Mouse (Mus musculus): ENCODE measurements at regions not wholly inside any gene's neighbourhood (a gene's known extent, or its start where the extent isn't known, plus 50 kb on each side); places are given as distances from the start of the nearest gene placed in this dataset.

DNA sequence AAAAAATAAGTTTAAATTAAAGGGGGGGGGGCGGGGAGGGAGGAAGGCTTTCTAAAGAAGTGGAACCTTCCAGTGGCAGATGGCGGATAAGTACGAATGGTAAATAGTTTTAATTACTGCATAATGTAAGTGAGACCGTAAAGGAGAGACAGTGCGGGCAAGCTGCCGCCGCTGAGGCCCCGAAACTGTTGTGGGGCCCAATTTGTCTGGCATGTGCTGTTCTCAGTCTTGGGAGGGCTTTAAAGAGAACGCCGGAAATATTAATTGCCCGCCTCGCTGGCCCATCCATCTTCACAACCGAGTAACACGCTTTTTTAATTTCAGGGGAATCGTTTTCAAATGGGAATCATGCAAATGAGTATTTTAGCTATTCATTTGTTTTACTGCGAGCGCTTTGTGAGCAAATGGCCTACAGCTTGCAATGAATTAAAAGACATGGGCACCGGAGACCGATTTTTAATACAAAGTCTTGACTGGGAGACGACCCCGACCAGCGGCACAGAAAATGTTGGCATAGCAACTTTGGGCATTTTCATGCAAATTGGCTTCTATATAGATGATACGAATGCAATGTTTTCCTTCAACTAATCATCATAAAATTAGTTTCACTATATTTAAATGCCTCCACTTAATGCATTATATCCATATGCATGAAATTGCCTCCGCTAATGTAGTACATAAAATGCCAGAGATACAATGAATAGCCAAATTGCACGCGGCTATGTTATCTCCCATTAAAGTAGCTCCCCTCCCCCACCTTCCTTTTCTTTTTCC lies 122.9 kb upstream of the Smad3 start:
- 29% methylated on average over 26 of the region's 26 CpGs for WGBS
- no peaks in the 10 kb centered on the region for H3K36me3 ChIP-seq (ENCODE audit: control insufficient read depth, insufficient read depth, low read length)
- H3K9ac ChIP-seq (ENCODE audit: low read depth, low read length) = peak overlapping the region; percentile 41; the same call in 1 of the 2 replicates
- DNase-seq (ENCODE audit: low spot score) (peak; percentile 45), ATAC-seq (ENCODE audit: low read depth) (no peak)
- H3K4me1 ChIP-seq (ENCODE audit: control insufficient read depth, insufficient read depth, low read length) = peaks cover 29% of the 10 kb centered on the region
- H3K27ac ChIP-seq (replicated peaks; ENCODE audit: low read depth, low read length) = no peak overlapping the region
- no peaks in the 10 kb centered on the region for H3K9me3 ChIP-seq (ENCODE audit: control insufficient read depth, low read length)
- H3K4me2 ChIP-seq (ENCODE audit: low read depth, low read length) = peak overlapping the region; percentile 52
- no peaks in the 10 kb centered on the region for H3K27me3 ChIP-seq (replicated peaks; ENCODE audit: control insufficient read depth, insufficient read depth, low read length)
- peak overlapping the region; percentile 21 for H3K4me3 ChIP-seq (ENCODE audit: low read depth, low read length)

DNA sequence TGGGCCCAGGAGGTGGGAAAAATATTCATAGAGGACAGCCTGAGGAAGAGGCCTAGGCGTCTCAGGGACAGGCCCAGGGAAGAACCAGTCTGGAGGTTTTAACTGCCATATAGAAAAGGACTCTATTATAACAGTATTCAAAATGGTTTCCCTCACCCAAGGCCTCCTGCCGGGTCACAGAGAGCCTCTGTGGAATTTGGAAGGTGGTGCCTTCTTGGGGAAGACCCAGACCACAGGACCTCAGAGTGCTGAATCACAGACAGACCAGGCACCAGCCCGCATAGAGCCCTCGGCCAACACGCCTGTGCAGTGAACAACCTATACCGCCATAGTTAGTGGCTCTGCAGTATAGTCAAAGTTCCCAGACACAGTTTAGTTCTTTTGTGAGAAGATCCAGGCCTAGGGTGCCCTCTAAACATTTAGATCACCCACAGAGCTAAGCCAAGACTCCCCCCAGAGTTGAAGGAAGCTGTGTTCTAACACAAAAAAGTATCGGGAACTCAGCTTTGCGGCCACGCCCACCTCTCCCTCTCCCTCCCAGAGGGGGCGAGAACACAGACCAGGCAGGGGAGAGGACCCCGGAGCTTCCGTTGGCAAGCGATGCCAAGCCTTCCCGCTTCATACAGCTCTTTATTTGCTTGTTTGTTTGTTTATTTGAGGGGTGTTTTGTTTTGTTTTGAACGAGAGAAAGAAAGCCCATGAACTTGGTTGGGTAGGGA lies 122.1 kb upstream of the Smad3 start:
- peak overlapping the region; percentile 23; the same call in 1 of the 2 replicates for H3K27ac ChIP-seq (replicated peaks; ENCODE audit: low read depth, low read length)
- peak; percentile 57 for DNase-seq (ENCODE audit: low spot score)

DNA sequence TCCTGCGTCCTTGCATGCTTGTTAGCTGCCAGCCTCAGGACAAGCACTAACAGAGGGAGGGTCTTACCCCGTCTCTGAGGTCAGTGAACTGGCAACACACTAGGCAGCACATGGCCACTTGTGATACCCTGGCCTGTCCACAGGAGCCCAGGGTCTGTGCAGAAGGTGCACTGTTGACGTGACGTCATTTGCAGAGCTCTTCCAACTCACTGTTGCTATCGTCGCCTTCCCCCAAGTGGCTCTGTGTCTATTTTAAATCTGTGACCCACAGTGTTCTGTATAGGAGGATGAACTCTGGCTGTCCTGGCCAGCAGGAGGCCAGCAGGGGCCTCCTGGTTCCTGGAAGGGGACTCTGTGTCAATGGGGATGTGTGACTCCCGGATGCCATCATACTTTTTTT lies 120.1 kb upstream of the Smad3 start:
- DNase-seq (ENCODE audit: low spot score) = no peak
- Histone ChIP-seq H3K4me3 (ENCODE audit: low read depth, low read length) (no peak overlapping the region), H3K27me3 (replicated peaks; ENCODE audit: control insufficient read depth, insufficient read depth, low read length) (no peaks in the 10 kb centered on the region), H3K4me1 (ENCODE audit: control insufficient read depth, insufficient read depth, low read length) (peaks cover 29% of the 10 kb centered on the region), H3K9me3 (ENCODE audit: control insufficient read depth, low read length) (no peaks in the 10 kb centered on the region), H3K27ac (replicated peaks; ENCODE audit: low read depth, low read length) (no peak overlapping the region), H3K4me2 (ENCODE audit: low read depth, low read length) (no peak overlapping the region), H3K36me3 (ENCODE audit: control insufficient read depth, insufficient read depth, low read length) (no peaks in the 10 kb centered on the region), H3K9ac (ENCODE audit: low read depth, low read length) (no peak overlapping the region)
- no peak for ATAC-seq (ENCODE audit: low read depth)
- WGBS = 73% methylated on average over 7 of the region's 7 CpGs

More for the DNA sequence above, 122.1 kb upstream of the Smad3 start:
- WGBS = 24% methylated on average over 15 of the region's 15 CpGs
- peaks cover 29% of the 10 kb centered on the region for H3K4me1 ChIP-seq (ENCODE audit: control insufficient read depth, insufficient read depth, low read length)
- H3K4me3 ChIP-seq (ENCODE audit: low read depth, low read length) = peak overlapping the region; percentile 21
- no peaks in the 10 kb centered on the region for H3K9me3 ChIP-seq (ENCODE audit: control insufficient read depth, low read length)
- ATAC-seq (ENCODE audit: low read depth) = peak; percentile 30; the same call in 1 of the 2 replicates
- H3K27me3 ChIP-seq (replicated peaks; ENCODE audit: control insufficient read depth, insufficient read depth, low read length) = no peaks in the 10 kb centered on the region
- peak overlapping the region; percentile 41; the same call in 1 of the 2 replicates for H3K9ac ChIP-seq (ENCODE audit: low read depth, low read length)
- H3K4me2 ChIP-seq (ENCODE audit: low read depth, low read length) = peak overlapping the region; percentile 52
- H3K36me3 ChIP-seq (ENCODE audit: control insufficient read depth, insufficient read depth, low read length) = no peaks in the 10 kb centered on the region

DNA sequence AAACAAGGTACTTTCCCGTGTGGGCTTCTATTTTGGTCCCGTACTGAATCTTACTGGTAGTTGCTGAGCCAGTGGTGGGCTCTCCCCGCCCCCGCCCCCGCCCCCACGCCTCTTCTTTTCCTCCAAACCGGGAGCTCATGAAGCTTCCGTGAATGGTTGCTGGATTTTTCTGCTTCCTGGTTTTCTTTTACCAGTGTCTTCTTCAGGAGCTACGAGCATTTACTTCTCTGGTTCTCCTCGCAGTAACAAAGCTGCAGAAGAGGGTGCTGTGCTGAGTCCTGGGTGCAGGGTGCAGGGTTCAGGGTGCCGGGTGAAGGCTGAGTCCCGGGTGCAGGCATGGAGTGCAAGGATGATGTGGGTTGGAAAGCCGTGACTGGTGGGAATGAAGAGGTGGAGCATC lies 119.1 kb upstream of the Smad3 start:
- H3K4me2 ChIP-seq (ENCODE audit: low read depth, low read length) = peak overlapping the region; percentile 32
- H3K27me3 ChIP-seq (replicated peaks; ENCODE audit: control insufficient read depth, insufficient read depth, low read length) = no peaks in the 10 kb centered on the region
- 43% methylated on average over 13 of the region's 13 CpGs for WGBS
- H3K9ac ChIP-seq (ENCODE audit: low read depth, low read length) = no peak overlapping the region; the same call in 1 of the 2 replicates
- H3K36me3 ChIP-seq (ENCODE audit: control insufficient read depth, insufficient read depth, low read length) = no peaks in the 10 kb centered on the region
- DNase-seq (ENCODE audit: low spot score) (no peak), ATAC-seq (ENCODE audit: low read depth) (no peak)
- no peaks in the 10 kb centered on the region for H3K9me3 ChIP-seq (ENCODE audit: control insufficient read depth, low read length)
- H3K4me3 ChIP-seq (ENCODE audit: low read depth, low read length) = no peak overlapping the region
- H3K27ac ChIP-seq (replicated peaks; ENCODE audit: low read depth, low read length) = no peak overlapping the region
- H3K4me1 ChIP-seq (ENCODE audit: control insufficient read depth, insufficient read depth, low read length) = peaks cover 29% of the 10 kb centered on the region

DNA sequence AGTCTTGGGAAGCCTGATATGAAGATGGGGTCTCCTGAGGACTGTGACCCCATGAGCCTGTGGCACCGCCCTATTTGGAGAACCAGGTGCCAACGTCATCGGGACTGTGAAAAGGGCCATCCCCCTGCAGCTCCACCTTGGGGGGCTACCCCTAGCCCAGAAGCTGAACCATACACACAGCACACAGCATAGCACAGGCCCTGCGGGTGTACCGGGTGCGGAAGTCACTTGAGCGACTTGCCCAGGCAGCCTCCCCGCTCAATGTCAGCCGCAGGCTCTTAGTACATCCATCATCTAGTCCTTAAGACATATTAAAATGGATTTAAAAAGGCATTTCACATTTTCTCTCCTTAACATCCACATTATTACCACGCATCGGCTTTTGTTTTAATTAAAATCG lies 118.2 kb upstream of the Smad3 start:
- no peaks in the 10 kb centered on the region for H3K27me3 ChIP-seq (replicated peaks; ENCODE audit: control insufficient read depth, insufficient read depth, low read length)
- H3K4me2 ChIP-seq (ENCODE audit: low read depth, low read length) = no peak overlapping the region
- WGBS = 88% methylated on average over 12 of the region's 12 CpGs
- DNase-seq (ENCODE audit: low spot score) (peak; percentile 18), ATAC-seq (ENCODE audit: low read depth) (no peak)
- H3K9me3 ChIP-seq (ENCODE audit: control insufficient read depth, low read length) = no peaks in the 10 kb centered on the region
- H3K27ac ChIP-seq (replicated peaks; ENCODE audit: low read depth, low read length) = no peak overlapping the region
- H3K36me3 ChIP-seq (ENCODE audit: control insufficient read depth, insufficient read depth, low read length) = no peaks in the 10 kb centered on the region
- no peak overlapping the region for H3K9ac ChIP-seq (ENCODE audit: low read depth, low read length)
- no peak overlapping the region for H3K4me3 ChIP-seq (ENCODE audit: low read depth, low read length)
- H3K4me1 ChIP-seq (ENCODE audit: control insufficient read depth, insufficient read depth, low read length) = peaks cover 23% of the 10 kb centered on the region

DNA sequence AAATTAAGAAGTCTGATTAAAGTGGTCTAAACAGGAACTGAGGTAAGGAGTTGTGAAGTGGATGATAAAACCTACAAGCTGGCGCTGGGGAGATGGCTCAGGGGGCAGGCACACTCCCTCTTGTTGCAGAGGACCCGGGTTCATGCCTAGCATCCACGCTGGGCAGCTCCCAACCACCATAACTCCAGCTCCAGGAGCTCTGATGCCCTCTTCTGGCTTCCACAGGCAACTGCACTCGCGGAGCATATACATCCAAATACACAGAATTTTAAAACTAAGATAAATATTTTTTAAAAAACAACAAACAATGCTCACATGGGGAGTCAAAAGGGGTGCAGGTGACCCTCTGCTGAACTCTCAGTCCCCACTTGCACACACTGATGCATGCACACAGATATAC lies 117.4 kb upstream of the Smad3 start:
- Histone ChIP-seq H3K27ac (replicated peaks; ENCODE audit: low read depth, low read length) (no peak overlapping the region), H3K4me1 (ENCODE audit: control insufficient read depth, insufficient read depth, low read length) (peaks cover 15% of the 10 kb centered on the region), H3K4me3 (ENCODE audit: low read depth, low read length) (no peak overlapping the region), H3K36me3 (ENCODE audit: control insufficient read depth, insufficient read depth, low read length) (no peaks in the 10 kb centered on the region), H3K27me3 (replicated peaks; ENCODE audit: control insufficient read depth, insufficient read depth, low read length) (no peaks in the 10 kb centered on the region), H3K9ac (ENCODE audit: low read depth, low read length) (no peak overlapping the region), H3K4me2 (ENCODE audit: low read depth, low read length) (no peak overlapping the region), H3K9me3 (ENCODE audit: control insufficient read depth, low read length) (no peaks in the 10 kb centered on the region)
- DNase-seq (ENCODE audit: low spot score) = no peak
- 90% methylated on average over 5 of the region's 5 CpGs for WGBS
- no peak for ATAC-seq (ENCODE audit: low read depth)

DNA sequence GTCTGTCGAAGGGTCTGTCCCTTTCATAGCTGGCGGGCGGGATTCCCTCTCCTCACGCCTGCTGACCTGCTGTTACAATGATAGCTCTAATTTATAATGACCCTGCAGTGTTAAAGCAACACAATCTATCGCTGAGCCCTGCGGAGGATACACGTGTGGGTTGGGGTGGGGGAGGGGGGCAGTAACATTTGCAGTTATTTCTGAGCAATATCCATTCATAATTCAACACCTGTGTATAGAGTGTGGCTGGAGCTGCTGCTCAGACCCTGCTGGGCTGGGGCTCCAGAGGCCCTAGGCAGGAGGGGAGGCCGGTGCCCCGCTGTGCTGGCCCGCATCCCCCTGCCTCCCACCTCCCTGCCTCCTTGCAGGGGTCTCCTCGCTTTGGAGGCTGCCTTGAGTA lies 106.6 kb upstream of the Smad3 start:
- DNase-seq (ENCODE audit: low spot score) (no peak), ATAC-seq (ENCODE audit: low read depth) (no peak)
- H3K4me3 ChIP-seq (ENCODE audit: low read depth, low read length) = no peak overlapping the region
- H3K4me2 ChIP-seq (ENCODE audit: low read depth, low read length) = no peak overlapping the region
- H3K9me3 ChIP-seq (ENCODE audit: control insufficient read depth, low read length) = peaks cover 8% of the 10 kb centered on the region; the same call in 1 of the 2 replicates
- no peaks in the 10 kb centered on the region for H3K36me3 ChIP-seq (ENCODE audit: control insufficient read depth, insufficient read depth, low read length)
- WGBS = 41% methylated on average over 11 of the region's 11 CpGs
- no peaks in the 10 kb centered on the region for H3K27me3 ChIP-seq (replicated peaks; ENCODE audit: control insufficient read depth, insufficient read depth, low read length)
- no peak overlapping the region for H3K27ac ChIP-seq (replicated peaks; ENCODE audit: low read depth, low read length)
- no peak overlapping the region for H3K9ac ChIP-seq (ENCODE audit: low read depth, low read length)
- H3K4me1 ChIP-seq (ENCODE audit: control insufficient read depth, insufficient read depth, low read length) = no peaks in the 10 kb centered on the region

DNA sequence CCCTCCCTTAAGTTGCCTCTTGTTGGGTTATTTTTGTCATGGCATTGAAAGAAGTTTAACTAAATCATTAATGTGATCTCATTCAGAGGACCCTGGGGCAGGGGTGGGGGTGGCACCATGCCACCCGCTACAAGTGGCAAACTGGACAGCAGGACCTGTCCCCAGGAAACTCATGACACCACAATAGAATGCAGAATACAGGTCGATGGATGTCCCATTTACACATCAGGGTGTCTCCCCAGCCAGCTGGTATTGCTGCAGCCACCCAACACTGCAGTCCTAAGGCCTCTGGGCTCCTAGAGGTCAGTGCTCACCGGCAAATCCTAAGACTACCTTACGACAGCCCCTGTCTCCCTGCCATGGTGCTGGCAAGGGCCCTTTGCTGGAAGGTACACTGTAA lies 105.5 kb upstream of the Smad3 start:
- H3K36me3 ChIP-seq (ENCODE audit: control insufficient read depth, insufficient read depth, low read length) = no peaks in the 10 kb centered on the region
- H3K27ac ChIP-seq (replicated peaks; ENCODE audit: low read depth, low read length) = no peak overlapping the region
- no peak overlapping the region for H3K9ac ChIP-seq (ENCODE audit: low read depth, low read length)
- no peaks in the 10 kb centered on the region for H3K4me1 ChIP-seq (ENCODE audit: control insufficient read depth, insufficient read depth, low read length)
- DNase-seq (ENCODE audit: low spot score) = no peak
- 86% methylated on average over 4 of the region's 4 CpGs for WGBS
- H3K9me3 ChIP-seq (ENCODE audit: control insufficient read depth, low read length) = no peaks in the 10 kb centered on the region
- no peaks in the 10 kb centered on the region for H3K27me3 ChIP-seq (replicated peaks; ENCODE audit: control insufficient read depth, insufficient read depth, low read length)
- ATAC-seq (ENCODE audit: low read depth) = no peak
- H3K4me2 ChIP-seq (ENCODE audit: low read depth, low read length) = no peak overlapping the region
- H3K4me3 ChIP-seq (ENCODE audit: low read depth, low read length) = no peak overlapping the region
